Mouse (Mus musculus) adrenal gland, adult 2 months (tissue): ENCODE measurements around the gene Map10. TPM values are rescaled to one million over a fixed set of nuclear protein-coding genes. Genes with fewer than 3 reads are reported as not detected.
A peak's percentile ranks its signal among the peaks of the same experiment; 100 is the strongest.

Source experiments
- DNase-seq: peaks from one replicate; pipeline ENCODE4 v3.0.0; 2021
- long read RNA-seq: library from polyadenylated mRNA; stranded (forward); transcript quantifications from one replicate; pipeline ENCODE4 v2.0.0, GENCODE M21; 2021
- polyA plus RNA-seq: library from polyadenylated mRNA; depleted of rRNA; stranded (reverse); fragments of >200 nt; gene quantifications from 2 replicates; pipeline ENCODE4 v1.2.3, GENCODE M21; 2012; rRNA removed
- total RNA-seq, 2 experiments: library from RNA; stranded (reverse); gene quantifications; 2 replicates each; pipeline ENCODE4 v1.2.3; 2021

Gene Map10
- total RNA-seq (1 to 10 TPM; 2.9 to 5.5 TPM), polyA plus RNA-seq (3.0 and 3.2 TPM in 2 replicates)
- long read RNA-seq, transcript Map10-201 (1 exons, 3,542 nt), result major isoform, 6 of 6 reads
- long read RNA-seq, partial matches to known transcripts, result 0 of 6 reads
- long read RNA-seq, other reads (novel, unspliced or antisense), result 0 of 6 reads

- DNase-seq, result peak; percentile 87
These were observed at the start of gene Map10 for GRCm38 (mm10) chr8:125669700-125670195. Gene Map10 (plus strand): TSS chr8:125669818.

GRCm38 (mm10) chr8:125620301-125620700 lies 49.3 kb upstream of the Map10 start:
- DNase-seq, result no peak

DNA sequence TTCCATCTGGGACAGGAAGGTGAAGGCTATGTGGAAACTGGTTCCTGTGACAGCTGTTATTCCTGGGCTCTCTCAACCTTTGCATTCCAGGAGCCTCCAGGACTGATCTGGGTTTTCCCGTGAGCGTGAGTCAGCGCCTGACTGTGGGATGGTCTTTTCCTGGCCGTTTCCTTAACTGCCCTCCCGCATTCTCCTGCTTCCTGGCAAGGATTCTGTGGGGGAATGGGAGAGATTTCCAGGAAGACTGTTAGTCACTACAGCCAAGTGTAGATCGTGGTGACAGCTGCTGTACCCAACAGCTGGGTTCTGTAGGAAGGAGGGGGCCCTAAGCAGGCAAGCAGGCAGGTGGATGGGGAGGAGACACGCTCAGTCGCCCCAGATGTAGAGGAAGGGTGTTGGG lies 45.3 kb upstream of the Map10 start:
- DNase-seq, result no peak

- DNase-seq, result no peak
These were observed 43.2 kb upstream of the Map10 start for GRCm38 (mm10) chr8:125626381-125626780.

GRCm38 (mm10) chr8:125628834-125629233 lies 40.8 kb upstream of the Map10 start:
- no peak for DNase-seq

DNA sequence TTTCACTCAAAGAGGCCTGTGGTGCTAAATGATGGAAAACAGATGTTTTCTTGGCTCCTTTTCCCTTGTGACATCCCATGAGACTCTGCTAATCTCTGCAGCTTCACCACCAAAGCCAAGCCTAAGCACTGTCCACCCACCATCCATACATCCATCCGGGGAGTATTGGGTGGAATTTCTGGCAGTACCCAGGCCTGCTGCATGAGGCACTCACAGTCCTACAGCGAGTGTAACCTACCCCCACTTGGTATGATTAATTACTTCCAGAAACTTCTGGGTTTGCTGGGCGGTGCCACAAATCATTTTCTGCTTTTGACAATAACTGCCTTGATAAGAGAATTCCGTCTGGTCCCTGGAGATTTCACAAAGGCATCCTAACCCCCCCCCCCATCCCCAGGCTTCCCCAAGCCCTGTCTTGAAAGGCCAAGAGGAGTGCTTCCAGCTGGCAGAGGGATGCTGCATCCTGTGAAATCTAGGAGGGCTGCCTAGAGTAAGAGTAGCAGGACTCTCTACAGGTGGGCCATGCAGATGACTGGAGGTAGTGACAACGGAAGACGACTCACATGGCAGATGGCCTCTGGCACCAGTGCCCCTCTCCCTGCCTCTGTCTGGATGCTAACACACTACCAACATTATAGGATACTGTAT lies 31.1 kb upstream of the Map10 start:
- DNase-seq, result no peak

- no peak for DNase-seq
These were observed 30.0 kb upstream of the Map10 start for GRCm38 (mm10) chr8:125639631-125640030.

DNA sequence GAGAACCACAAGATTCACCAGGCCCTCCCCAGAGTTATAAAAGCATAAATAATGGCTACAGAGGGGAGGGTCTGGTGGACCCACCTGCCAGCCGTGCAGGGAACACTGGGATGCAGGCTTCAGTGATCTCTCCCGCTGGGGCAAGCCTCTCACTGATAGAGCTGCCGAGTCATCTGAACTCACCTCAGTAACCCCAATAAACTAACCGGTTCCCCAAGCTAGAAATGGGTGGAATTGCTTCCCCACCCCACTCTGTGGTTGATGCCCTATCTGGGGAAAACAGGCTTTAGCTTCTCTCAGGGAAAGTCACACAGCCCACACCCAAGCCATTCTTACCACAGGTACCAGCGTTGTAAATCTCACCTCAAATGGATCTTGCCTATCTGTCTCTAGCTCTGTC lies 28.9 kb upstream of the Map10 start:
- no peak for DNase-seq

- no peak for DNase-seq
These were observed 27.8 kb upstream of the Map10 start for GRCm38 (mm10) chr8:125641808-125642207.

DNA sequence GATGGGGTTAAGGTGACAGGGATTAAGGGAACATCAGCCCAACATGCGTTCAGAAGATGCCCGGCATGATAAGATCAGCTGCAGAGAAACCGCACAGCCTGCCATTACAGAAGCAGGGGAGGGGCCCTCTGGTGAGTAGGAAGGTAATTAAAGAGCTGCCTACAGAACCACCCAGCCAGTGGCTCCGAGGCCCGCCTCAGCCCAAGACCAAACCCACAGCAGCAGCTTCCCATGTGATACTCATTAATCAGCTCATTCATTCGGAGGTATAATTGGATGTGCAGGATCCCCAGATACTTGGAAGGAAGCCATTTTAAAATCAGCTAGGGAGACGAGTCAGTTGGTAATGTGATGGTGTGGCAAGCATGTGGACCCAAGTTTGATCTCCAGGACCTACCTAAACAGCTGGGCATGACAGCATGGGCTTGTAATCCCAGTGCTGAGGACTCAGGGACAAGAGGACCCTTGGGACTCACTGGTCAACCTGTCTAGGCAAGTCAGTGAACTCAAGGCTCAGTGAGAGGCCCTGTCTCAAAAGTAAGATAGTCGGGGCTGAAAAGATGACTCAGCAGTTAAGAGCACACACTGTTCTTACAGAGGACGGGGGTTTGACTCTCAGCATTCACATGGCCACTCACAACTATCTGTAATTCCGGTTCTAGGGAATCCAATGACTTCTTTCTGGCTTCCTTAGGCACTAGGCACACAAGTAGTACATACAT lies 23.7 kb upstream of the Map10 start:
- DNase-seq, result no peak

DNA sequence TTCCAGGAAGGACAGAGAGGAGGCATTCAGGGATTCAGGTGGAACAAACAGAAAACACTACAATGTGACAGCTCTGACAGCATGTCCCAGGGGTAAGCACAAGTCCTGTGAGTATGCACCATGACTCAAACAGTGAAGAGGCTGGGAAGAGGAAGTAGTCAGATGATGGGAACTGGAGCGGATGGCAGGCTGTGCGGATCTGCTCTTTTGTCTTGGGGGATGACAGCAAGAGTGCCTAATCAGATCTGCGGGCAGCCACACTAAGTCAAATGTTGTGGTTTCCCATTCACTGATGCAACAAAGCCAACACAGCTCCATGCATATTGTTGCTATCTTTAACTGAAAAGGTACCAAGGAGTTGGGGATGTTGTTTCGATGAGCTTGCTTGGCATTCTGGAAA lies 20.2 kb upstream of the Map10 start:
- DNase-seq, result no peak

GRCm38 (mm10) chr8:125654821-125655220 lies 14.8 kb upstream of the Map10 start:
- peak; percentile 73 for DNase-seq

DNA sequence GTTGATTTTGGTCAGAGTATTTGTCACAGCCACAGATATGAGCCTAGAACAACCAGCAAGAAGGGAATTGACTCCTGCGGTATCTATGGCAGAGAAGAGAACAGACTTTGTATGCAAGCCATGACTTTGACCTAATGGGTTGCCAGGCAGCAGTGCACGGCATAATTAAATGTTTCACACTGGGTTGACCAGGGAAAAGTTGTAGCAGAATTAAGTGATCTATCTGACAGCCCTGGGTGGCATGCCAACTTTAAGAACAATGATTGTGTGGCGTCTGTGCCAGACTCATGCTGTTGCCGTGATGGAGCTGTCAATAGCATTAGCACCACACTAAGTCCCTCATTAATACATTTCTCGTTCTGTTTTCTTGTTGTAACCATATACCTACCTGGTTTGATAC lies 11.1 kb upstream of the Map10 start:
- no peak for DNase-seq

DNA sequence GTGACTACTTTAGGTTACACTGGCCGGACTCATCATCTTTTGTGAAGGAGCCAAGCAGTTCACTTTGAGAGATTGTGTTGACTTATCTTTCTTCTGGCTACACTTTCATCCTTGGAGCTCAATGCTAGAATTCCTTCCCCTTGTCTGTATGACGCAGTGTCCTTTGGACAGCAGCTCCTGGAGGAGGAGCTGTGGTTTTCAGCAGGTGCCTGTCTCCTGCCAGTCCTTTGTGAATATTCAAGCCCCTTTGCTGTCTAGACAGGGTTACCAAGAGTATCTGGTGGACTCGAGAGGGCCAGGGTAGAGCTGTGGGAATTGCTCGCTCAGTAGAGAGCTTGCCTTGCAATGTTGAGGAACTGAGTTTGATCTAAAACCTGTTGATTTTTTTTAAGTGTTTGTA lies 10.7 kb upstream of the Map10 start:
- DNase-seq, result no peak

DNA sequence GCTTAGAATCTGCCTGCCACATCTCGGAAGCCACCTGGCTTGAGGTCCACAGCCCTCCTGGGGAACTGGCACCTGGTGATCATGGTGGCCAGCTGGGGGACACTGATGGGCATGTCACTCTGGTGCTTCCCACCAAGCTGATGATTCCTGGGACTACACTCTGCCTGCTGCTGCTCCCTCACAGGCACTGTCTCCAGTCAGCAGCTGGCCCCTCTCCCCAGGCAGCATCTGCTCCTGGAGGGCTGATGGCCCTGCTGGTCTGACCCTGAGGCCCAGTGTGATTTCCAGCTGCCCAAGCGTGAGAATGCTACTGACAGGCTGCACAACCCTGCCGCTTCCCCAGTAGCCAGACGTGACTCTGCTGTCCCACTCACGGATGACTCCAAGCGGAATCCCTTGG lies 9.2 kb upstream of the Map10 start:
- DNase-seq, result no peak

GRCm38 (mm10) chr8:125661958-125662668 lies 7.5 kb upstream of the Map10 start:
- no peak for DNase-seq

DNA sequence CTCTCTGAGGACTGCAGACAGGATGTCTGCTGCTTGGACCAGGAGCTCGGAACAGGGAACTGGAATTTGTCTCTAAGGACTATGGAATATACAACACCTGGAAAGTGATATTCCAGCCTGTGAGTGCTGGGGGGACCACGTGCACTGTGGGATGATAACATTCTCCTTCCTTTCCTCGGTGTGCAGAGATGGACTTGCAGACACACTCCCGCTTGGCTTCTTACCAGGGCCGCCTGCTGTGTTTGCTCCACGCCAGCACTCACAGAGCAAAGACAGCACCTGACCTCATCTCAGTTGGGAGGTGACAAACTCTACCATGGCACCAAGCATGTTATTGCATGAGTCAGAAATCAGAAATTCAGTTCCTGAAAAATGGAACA lies 7.0 kb upstream of the Map10 start:
- DNase-seq, result no peak

GRCm38 (mm10) chr8:125665183-125665875 lies 4.3 kb upstream of the Map10 start:
- no peak for DNase-seq

- no peak for DNase-seq
These were observed 3.8 kb upstream of the Map10 start for GRCm38 (mm10) chr8:125665876-125666186.

DNA sequence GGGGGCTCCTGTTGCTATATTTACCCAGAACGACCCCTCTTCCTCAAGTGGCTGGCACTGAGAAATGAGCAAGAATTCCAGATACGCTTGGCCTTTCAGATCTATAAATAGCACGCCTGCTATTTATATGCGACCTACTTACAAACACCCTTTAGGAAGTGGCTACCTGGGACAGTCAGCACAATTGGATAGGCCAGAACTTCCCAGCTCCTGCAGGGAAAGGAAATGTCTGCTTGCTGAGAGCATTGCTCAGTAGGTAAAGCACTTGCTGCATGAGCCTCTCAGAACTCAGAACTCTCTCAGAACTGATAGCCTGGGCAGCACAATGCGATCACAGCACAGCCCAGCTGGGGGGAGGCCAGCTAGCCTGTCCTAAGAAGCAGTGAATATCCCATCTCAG lies 3.4 kb upstream of the Map10 start:
- DNase-seq, result no peak

- no peak for DNase-seq
These were observed 2.4 kb upstream of the Map10 start for GRCm38 (mm10) chr8:125667248-125667647.

DNA sequence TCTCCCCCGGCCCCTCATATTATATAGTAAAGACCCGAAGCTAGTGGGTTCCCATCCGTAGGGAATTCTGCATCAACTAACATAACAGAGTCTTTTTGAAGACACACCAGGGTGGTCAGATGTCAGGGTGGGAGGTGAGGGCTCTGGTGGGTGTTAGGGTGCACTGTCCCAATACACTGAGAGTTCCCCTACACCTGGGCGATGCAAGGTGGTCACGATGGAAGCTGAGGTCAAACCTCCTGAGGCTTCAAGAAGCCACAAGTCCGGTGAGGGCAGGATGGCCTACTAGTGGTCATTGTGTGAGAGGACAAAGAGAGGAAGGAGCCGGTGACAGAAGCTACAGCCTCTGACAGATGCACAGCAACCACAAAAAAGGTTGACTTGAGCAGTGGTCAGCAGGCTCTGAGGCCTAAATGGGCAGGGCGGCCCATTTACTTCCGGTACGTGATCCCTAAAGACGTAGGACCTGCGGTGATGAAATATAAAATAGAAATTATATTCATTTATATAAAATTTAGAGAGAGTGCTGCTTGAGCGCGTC lies 389 bp upstream of the Map10 start:
- DNase-seq, result no peak
